Mouse (Mus musculus) layer of hippocampus, adult 9-10 months (tissue): Measurements from ENCODE around the gene Eif2s3y.

ENCODE experiments used
- DNase-seq: peaks from one replicate; pipeline ENCODE4 v3.0.0; 2022; ENCODE audit warnings: low spot score

The Eif2s3y gene

GRCm38 (mm10) chrY:1009882-1010751, at the start of gene Eif2s3y:
TSS of gene Eif2s3y (plus strand) at chrY:1010543.
- no peak for DNase-seq
